In genomic region chr17:83712341-83712740, GRCm38 (mm10) we compare ENCODE assay signal across 19 mouse cellular contexts.
"Had no signal": no experiment of that assay in that cellular context is flagged by ENCODE, and none has a peak within 500 bp of the region (broad histone marks: within the 10 kb centered on the region; RNA-seq: fewer than 3 reads in every experiment).

No protein-coding gene starts in this region.

- DNase-seq: kidney, adult 11 months; kidney, adult 8-10 months; kidney, postnatal 14 days; kidney, postnatal 4 days; left cerebral cortex, postnatal 4 days; liver, postnatal 0 days; lung, embryonic 14.5 days; thymus, postnatal 25 days had no signal

- ATAC-seq: intestine, embryonic 15.5 days; liver, postnatal 0 days; lung, postnatal 0 days; midbrain, embryonic 15.5 days had no signal

- H3K4me3 ChIP-seq: intestine, embryonic 15.5 days; kidney, embryonic 15.5 days; limb, embryonic 12.5 days; limb, embryonic 15.5 days; midbrain, embryonic 12.5 days; midbrain, embryonic 15.5 days; neural tube, embryonic 12.5 days; neural tube, embryonic 15.5 days had no signal

- H3K27ac ChIP-seq: intestine, embryonic 15.5 days; kidney, embryonic 15.5 days; limb, embryonic 12.5 days; limb, embryonic 15.5 days; liver, embryonic 14.5 days; macrophage; midbrain, embryonic 12.5 days; midbrain, embryonic 15.5 days; neural tube, embryonic 12.5 days; neural tube, embryonic 15.5 days had no signal
